Mouse (Mus musculus) hindbrain, embryonic 14.5 days (tissue): ENCODE measurements at regions not wholly inside any gene's neighbourhood (a gene's known extent, or its start where the extent isn't known, plus 50 kb on each side); places are given as distances from the start of the nearest gene placed in this dataset.

Experiments
- ATAC-seq: fragments of 200-750 bp; cut with Nextera tagmentation; 2 replicates; pipeline ENCODE4 v1.8.0; 2017; ENCODE audit warnings: moderate number of reproducible peaks, mild to moderate bottlenecking, moderate TSS enrichment, moderate library complexity; ENCODE audit not compliant: low FRiP score
- DNase-seq: peaks from one replicate; pipeline ENCODE4 v3.0.0-alpha.2; 2015; ENCODE audit warnings: low spot score
- H3K27ac ChIP-seq: fragments of 300-500 bp; sonication (generic); 2 replicates; pipeline ENCODE4 v1.5.1; 2014; ENCODE audit warnings: mild to moderate bottlenecking, moderate library complexity
- H3K27me3 ChIP-seq: fragments of 300-500 bp; sonication (generic); 2 replicates; pipeline ENCODE4 v1.6.1; 2014; ENCODE audit warnings: mild to moderate bottlenecking, low read length, mixed read lengths; ENCODE audit not compliant: control insufficient read depth, insufficient read depth
- H3K36me3 ChIP-seq: fragments of 300-500 bp; sonication (generic); replicated peaks from 2 replicates; pipeline ENCODE4 v1.6.1; 2014; ENCODE audit not compliant: control insufficient read depth, insufficient read depth
- H3K4me1 ChIP-seq: fragments of 300-500 bp; sonication (generic); replicated peaks from 2 replicates; pipeline ENCODE4 v1.6.1; 2014; ENCODE audit warnings: antibody characterized with exemption, low read length, mixed read lengths; ENCODE audit not compliant: control insufficient read depth, insufficient read depth
- H3K4me2 ChIP-seq: fragments of 300-500 bp; sonication (generic); replicated peaks from 2 replicates; pipeline ENCODE4 v1.6.1; 2014; ENCODE audit warnings: mild to moderate bottlenecking, moderate library complexity
- H3K4me3 ChIP-seq: fragments of 300-500 bp; sonication (generic); replicated peaks from 2 replicates; pipeline ENCODE4 v1.5.1; 2014; ENCODE audit warnings: mild to moderate bottlenecking, low read length
- H3K9ac ChIP-seq: fragments of 300-500 bp; sonication (generic); 2 replicates; pipeline ENCODE4 v1.6.1; 2014
- H3K9me3 ChIP-seq: fragments of 300-500 bp; sonication (generic); 2 replicates; pipeline ENCODE4 v1.6.1; 2016; ENCODE audit warnings: low read length; ENCODE audit not compliant: control insufficient read depth
- WGBS: fragments of 180-500 bp; shearing (Covaris S2); extraction: QIAGEN DNeasy Blood & Tissue Kit; methylation state at CpG from one replicate; pipeline ENCODE4 v1.1.7; 2014; 5-methylcytosine and 5-hydroxymethylcytosine counted together

- H3K9ac ChIP-seq: no peak overlapping the region
- no peaks in the 10 kb centered on the region for H3K4me1 ChIP-seq
- H3K4me3 ChIP-seq: no peak overlapping the region
- DNase-seq (no peak), ATAC-seq (no peak)
- WGBS: 90% methylated on average over 2 of the region's 2 CpGs
- no peaks in the 10 kb centered on the region for H3K9me3 ChIP-seq
- H3K4me2 ChIP-seq: no peak overlapping the region
- H3K36me3 ChIP-seq: no peaks in the 10 kb centered on the region
- H3K27me3 ChIP-seq: no peaks in the 10 kb centered on the region
- H3K27ac ChIP-seq: no peak overlapping the region
Observed at GRCm38 (mm10) chr8:34756916-34757315, 645.4 kb upstream of the Gm10131 start.

GRCm38 (mm10) chr8:34756171-34756570 lies 644.6 kb upstream of the Gm10131 start:
- H3K9ac ChIP-seq: no peak overlapping the region
- no peak overlapping the region for H3K4me3 ChIP-seq
- ATAC-seq: no peak
- no peak for DNase-seq
- no peaks in the 10 kb centered on the region for H3K9me3 ChIP-seq
- H3K27ac ChIP-seq: no peak overlapping the region
- H3K4me2 ChIP-seq: no peak overlapping the region
- no peaks in the 10 kb centered on the region for H3K36me3 ChIP-seq
- H3K27me3 ChIP-seq: no peaks in the 10 kb centered on the region
- whole genome bisulfite sequencing: 91% methylated on average over 4 of the region's 4 CpGs
- H3K4me1 ChIP-seq: no peaks in the 10 kb centered on the region

- Histone ChIP-seq H3K9ac (no peak overlapping the region), H3K27me3 (no peaks in the 10 kb centered on the region), H3K27ac (no peak overlapping the region), H3K4me1 (no peaks in the 10 kb centered on the region), H3K4me3 (no peak overlapping the region), H3K4me2 (no peak overlapping the region), H3K9me3 (no peaks in the 10 kb centered on the region), H3K36me3 (no peaks in the 10 kb centered on the region)
- ATAC-seq (no peak), DNase-seq (no peak)
- 83% methylated on average over 4 of the region's 4 CpGs for WGBS
Observed at GRCm38 (mm10) chr8:34755480-34755879, 643.9 kb upstream of the Gm10131 start.

- ATAC-seq: no peak
- 86% methylated on average over 10 of the region's 10 CpGs for WGBS
- H3K36me3 ChIP-seq: no peaks in the 10 kb centered on the region
- no peak overlapping the region for H3K9ac ChIP-seq
- H3K27ac ChIP-seq: no peak overlapping the region
- no peak overlapping the region for H3K4me3 ChIP-seq
- DNase-seq: no peak
- no peaks in the 10 kb centered on the region for H3K27me3 ChIP-seq
- H3K4me2 ChIP-seq: no peak overlapping the region
- no peaks in the 10 kb centered on the region for H3K9me3 ChIP-seq
- no peaks in the 10 kb centered on the region for H3K4me1 ChIP-seq
Observed at GRCm38 (mm10) chr8:34753046-34753445, 641.5 kb upstream of the Gm10131 start.

- WGBS: 70% methylated on average over 8 of the region's 8 CpGs
- Histone ChIP-seq H3K27ac (no peak overlapping the region), H3K9me3 (no peaks in the 10 kb centered on the region), H3K36me3 (no peaks in the 10 kb centered on the region), H3K9ac (no peak overlapping the region), H3K4me3 (no peak overlapping the region), H3K27me3 (no peaks in the 10 kb centered on the region), H3K4me2 (no peak overlapping the region), H3K4me1 (no peaks in the 10 kb centered on the region)
- no peak for ATAC-seq
- DNase-seq: no peak
Observed at GRCm38 (mm10) chr8:34748521-34748920, 637.0 kb upstream of the Gm10131 start.

GRCm38 (mm10) chr8:34745706-34746105 lies 634.2 kb upstream of the Gm10131 start:
- no peak overlapping the region for H3K27ac ChIP-seq
- H3K9ac ChIP-seq: no peak overlapping the region
- no peaks in the 10 kb centered on the region for H3K4me1 ChIP-seq
- H3K9me3 ChIP-seq: no peaks in the 10 kb centered on the region
- H3K36me3 ChIP-seq: no peaks in the 10 kb centered on the region
- 93% methylated on average over 7 of the region's 7 CpGs for WGBS
- no peaks in the 10 kb centered on the region for H3K27me3 ChIP-seq
- ATAC-seq: no peak
- no peak overlapping the region for H3K4me2 ChIP-seq
- H3K4me3 ChIP-seq: no peak overlapping the region
- DNase-seq: no peak

GRCm38 (mm10) chr8:34744682-34745081 lies 633.1 kb upstream of the Gm10131 start:
- Histone ChIP-seq H3K4me1 (no peaks in the 10 kb centered on the region), H3K27me3 (no peaks in the 10 kb centered on the region), H3K4me2 (no peak overlapping the region), H3K27ac (no peak overlapping the region), H3K36me3 (no peaks in the 10 kb centered on the region), H3K9me3 (no peaks in the 10 kb centered on the region), H3K4me3 (no peak overlapping the region), H3K9ac (no peak overlapping the region)
- ATAC-seq: no peak
- 64% methylated on average over 4 of the region's 4 CpGs for WGBS
- DNase-seq: no peak

GRCm38 (mm10) chr8:34744179-34744578 lies 632.6 kb upstream of the Gm10131 start:
- H3K4me1 ChIP-seq: no peaks in the 10 kb centered on the region
- no peak overlapping the region for H3K4me3 ChIP-seq
- H3K9ac ChIP-seq: no peak overlapping the region
- H3K9me3 ChIP-seq: no peaks in the 10 kb centered on the region
- ATAC-seq: no peak
- no peak overlapping the region for H3K27ac ChIP-seq
- no peak overlapping the region for H3K4me2 ChIP-seq
- H3K36me3 ChIP-seq: no peaks in the 10 kb centered on the region
- H3K27me3 ChIP-seq: no peaks in the 10 kb centered on the region
- DNase-seq: no peak

GRCm38 (mm10) chr8:34743137-34743536 lies 631.6 kb upstream of the Gm10131 start:
- Histone ChIP-seq H3K27me3 (no peaks in the 10 kb centered on the region), H3K9ac (no peak overlapping the region)
- WGBS: 60% methylated on average over 6 of the region's 6 CpGs

GRCm38 (mm10) chr8:34740836-34741235 lies 629.3 kb upstream of the Gm10131 start:
- Histone ChIP-seq H3K27ac (no peak overlapping the region), H3K4me3 (no peak overlapping the region), H3K36me3 (no peaks in the 10 kb centered on the region), H3K9me3 (no peaks in the 10 kb centered on the region), H3K27me3 (no peaks in the 10 kb centered on the region), H3K4me2 (no peak overlapping the region), H3K4me1 (no peaks in the 10 kb centered on the region), H3K9ac (no peak overlapping the region)
- DNase-seq: no peak
- ATAC-seq: no peak
- WGBS: 84% methylated on average over 10 of the region's 10 CpGs

More at GRCm38 (mm10) chr8:34743137-34743536, 631.6 kb upstream of the Gm10131 start:
- Histone ChIP-seq H3K4me3 (no peak overlapping the region), H3K27ac (no peak overlapping the region), H3K9me3 (no peaks in the 10 kb centered on the region), H3K36me3 (no peaks in the 10 kb centered on the region), H3K4me2 (no peak overlapping the region), H3K4me1 (no peaks in the 10 kb centered on the region)
- DNase-seq (no peak), ATAC-seq (no peak)
